Mouse (Mus musculus): Measurements from ENCODE around the gene Las1l. TPM values are rescaled to one million over a fixed set of nuclear protein-coding genes. Genes with fewer than 3 reads are reported as not detected.

Gene Las1l
- 11.1 and 11.7 TPM in 2 replicates for polyA plus RNA-seq (2012; rRNA removed)

GRCm38 (mm10) chrX:95956497-95957293 is at the start of gene Las1l:
Gene Las1l (minus strand): TSS chrX:95956962.

Other genes with a start within 250 kb of the Las1l start
- gene Zc3h12b, start 245.3 kb downstream of the Las1l start, polyA plus RNA-seq (2012; rRNA removed), result 1.8 TPM in 2 replicates
- gene Msn, start 139.1 kb upstream of the Las1l start, polyA plus RNA-seq (2012; rRNA removed), result 71.7 and 77.2 TPM in 2 replicates